Mouse (Mus musculus): Measurements from ENCODE around the gene Grid1. TPM values are rescaled to one million over a fixed set of nuclear protein-coding genes. Genes with fewer than 3 reads are reported as not detected.

Gene Grid1
- total and polyA plus RNA-seq, 2 experiments, result 0.46 to 0.55 TPM

- Histone ChIP-seq H3K27me3 (ENCODE audit: control insufficient read depth, insufficient read depth, low read length) (no peaks in the 10 kb centered on the region), H3K79me2 (ENCODE audit: control insufficient read depth, insufficient read depth, low read length) (no peaks in the 10 kb centered on the region), H3K36me3 (ENCODE audit: control insufficient read depth, insufficient read depth, low read length) (no peaks in the 10 kb centered on the region), H3K9ac (ENCODE audit: low read depth, low read length) (no peak overlapping the region), H3K4me1 (ENCODE audit: control insufficient read depth, insufficient read depth, low read length) (no peaks in the 10 kb centered on the region), H3K27ac (replicated peaks; ENCODE audit: insufficient read depth, low read depth, low read length) (no peak overlapping the region), H3K4me3 (ENCODE audit: insufficient read depth, low read depth, low read length) (no peak overlapping the region)
- TF ChIP-seq POLR2A (IDR thresholded peaks at IDR 0.05; ENCODE audit: extremely low read depth, insufficient read depth, low read length) (no peak), CTCF (IDR thresholded peaks at IDR 0.05; ENCODE audit: low read depth, low read length) (no peak)
- DNase-seq (ENCODE audit: extremely low read depth, low read depth, low spot score), result no peak
- 58% methylated on average over 3 of the region's 3 CpGs for WGBS
Measured at GRCm38 (mm10) chr14:35008674-35009073, 188.8 kb downstream of the Grid1 start.

- DNase-seq (ENCODE audit: extremely low read depth, low read depth, low spot score), result no peak
- no peaks in the 10 kb centered on the region for H3K36me3 ChIP-seq (ENCODE audit: control insufficient read depth, insufficient read depth, low read length)
- H3K79me2 ChIP-seq (ENCODE audit: control insufficient read depth, insufficient read depth, low read length), result no peaks in the 10 kb centered on the region
- TF ChIP-seq CTCF (IDR thresholded peaks at IDR 0.05; ENCODE audit: low read depth, low read length), result no peak
- TF ChIP-seq POLR2A (IDR thresholded peaks at IDR 0.05; ENCODE audit: extremely low read depth, insufficient read depth, low read length), result no peak
- H3K4me3 ChIP-seq (ENCODE audit: insufficient read depth, low read depth, low read length), result no peak overlapping the region
- no peaks in the 10 kb centered on the region for H3K4me1 ChIP-seq (ENCODE audit: control insufficient read depth, insufficient read depth, low read length)
- H3K9ac ChIP-seq (ENCODE audit: low read depth, low read length), result no peak overlapping the region
- H3K27me3 ChIP-seq (ENCODE audit: control insufficient read depth, insufficient read depth, low read length), result no peaks in the 10 kb centered on the region
- no peak overlapping the region for H3K27ac ChIP-seq (replicated peaks; ENCODE audit: insufficient read depth, low read depth, low read length)
- 25% methylated on average over 9 of the region's 9 CpGs for WGBS
Measured at GRCm38 (mm10) chr14:35009074-35009473, 189.2 kb downstream of the Grid1 start.

DNA sequence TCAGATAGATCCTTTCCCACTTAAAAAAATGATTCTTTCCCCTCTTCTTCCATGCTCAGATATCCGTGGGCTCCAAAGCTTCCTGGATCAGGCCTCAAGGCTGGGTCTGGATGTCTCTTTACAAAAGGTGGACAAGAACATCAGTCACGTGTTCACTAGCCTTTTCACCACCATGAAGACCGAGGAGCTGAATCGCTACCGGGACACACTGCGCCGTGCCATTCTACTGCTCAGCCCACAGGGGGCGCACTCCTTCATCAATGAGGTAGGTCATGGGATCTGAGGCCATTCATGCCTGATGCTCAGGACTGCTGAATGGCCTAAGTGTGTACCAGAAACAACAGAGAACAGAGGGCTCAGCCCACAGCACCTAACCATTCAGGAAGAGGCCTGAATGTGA, 206.8 kb downstream of the Grid1 start:
- no peaks in the 10 kb centered on the region for H3K4me1 ChIP-seq (ENCODE audit: control insufficient read depth, insufficient read depth, low read length)
- H3K27me3 ChIP-seq (ENCODE audit: control insufficient read depth, insufficient read depth, low read length), result no peaks in the 10 kb centered on the region
- WGBS, result 89% methylated on average over 8 of the region's 8 CpGs
- H3K79me2 ChIP-seq (ENCODE audit: control insufficient read depth, insufficient read depth, low read length), result no peaks in the 10 kb centered on the region
- no peak overlapping the region for H3K9ac ChIP-seq (ENCODE audit: low read depth, low read length)
- TF ChIP-seq CTCF (IDR thresholded peaks at IDR 0.05; ENCODE audit: low read depth, low read length), result peak; percentile 26; the same call in 1 of the 2 replicates
- TF ChIP-seq POLR2A (IDR thresholded peaks at IDR 0.05; ENCODE audit: extremely low read depth, insufficient read depth, low read length), result no peak
- no peaks in the 10 kb centered on the region for H3K36me3 ChIP-seq (ENCODE audit: control insufficient read depth, insufficient read depth, low read length)
- H3K27ac ChIP-seq (replicated peaks; ENCODE audit: insufficient read depth, low read depth, low read length), result no peak overlapping the region
- DNase-seq (ENCODE audit: extremely low read depth, low read depth, low spot score), result no peak
- no peak overlapping the region for H3K4me3 ChIP-seq (ENCODE audit: insufficient read depth, low read depth, low read length)

- no peaks in the 10 kb centered on the region for H3K4me1 ChIP-seq (ENCODE audit: control insufficient read depth, insufficient read depth, low read length)
- TF ChIP-seq POLR2A (IDR thresholded peaks at IDR 0.05; ENCODE audit: extremely low read depth, insufficient read depth, low read length) (no peak), CTCF (IDR thresholded peaks at IDR 0.05; ENCODE audit: low read depth, low read length) (no peak)
- H3K36me3 ChIP-seq (ENCODE audit: control insufficient read depth, insufficient read depth, low read length), result no peaks in the 10 kb centered on the region
- no peak overlapping the region for H3K4me3 ChIP-seq (ENCODE audit: insufficient read depth, low read depth, low read length)
- 53% methylated on average over 11 of the region's 11 CpGs for WGBS
- no peak overlapping the region for H3K9ac ChIP-seq (ENCODE audit: low read depth, low read length)
- DNase-seq (ENCODE audit: extremely low read depth, low read depth, low spot score), result no peak
- H3K79me2 ChIP-seq (ENCODE audit: control insufficient read depth, insufficient read depth, low read length), result no peaks in the 10 kb centered on the region
- no peaks in the 10 kb centered on the region for H3K27me3 ChIP-seq (ENCODE audit: control insufficient read depth, insufficient read depth, low read length)
- no peak overlapping the region for H3K27ac ChIP-seq (replicated peaks; ENCODE audit: insufficient read depth, low read depth, low read length)
Measured at GRCm38 (mm10) chr14:35027501-35028140, 207.7 kb downstream of the Grid1 start.

GRCm38 (mm10) chr14:35029626-35030025, 209.7 kb downstream of the Grid1 start:
- Histone ChIP-seq H3K36me3 (ENCODE audit: control insufficient read depth, insufficient read depth, low read length) (no peaks in the 10 kb centered on the region), H3K27ac (replicated peaks; ENCODE audit: insufficient read depth, low read depth, low read length) (no peak overlapping the region), H3K27me3 (ENCODE audit: control insufficient read depth, insufficient read depth, low read length) (no peaks in the 10 kb centered on the region), H3K79me2 (ENCODE audit: control insufficient read depth, insufficient read depth, low read length) (no peaks in the 10 kb centered on the region), H3K4me1 (ENCODE audit: control insufficient read depth, insufficient read depth, low read length) (no peaks in the 10 kb centered on the region), H3K9ac (ENCODE audit: low read depth, low read length) (no peak overlapping the region), H3K4me3 (ENCODE audit: insufficient read depth, low read depth, low read length) (no peak overlapping the region)
- DNase-seq (ENCODE audit: extremely low read depth, low read depth, low spot score), result no peak
- TF ChIP-seq POLR2A (IDR thresholded peaks at IDR 0.05; ENCODE audit: extremely low read depth, insufficient read depth, low read length), result no peak
- TF ChIP-seq CTCF (IDR thresholded peaks at IDR 0.05; ENCODE audit: low read depth, low read length), result no peak
- 96% methylated on average over 2 of the region's 2 CpGs for WGBS

DNA sequence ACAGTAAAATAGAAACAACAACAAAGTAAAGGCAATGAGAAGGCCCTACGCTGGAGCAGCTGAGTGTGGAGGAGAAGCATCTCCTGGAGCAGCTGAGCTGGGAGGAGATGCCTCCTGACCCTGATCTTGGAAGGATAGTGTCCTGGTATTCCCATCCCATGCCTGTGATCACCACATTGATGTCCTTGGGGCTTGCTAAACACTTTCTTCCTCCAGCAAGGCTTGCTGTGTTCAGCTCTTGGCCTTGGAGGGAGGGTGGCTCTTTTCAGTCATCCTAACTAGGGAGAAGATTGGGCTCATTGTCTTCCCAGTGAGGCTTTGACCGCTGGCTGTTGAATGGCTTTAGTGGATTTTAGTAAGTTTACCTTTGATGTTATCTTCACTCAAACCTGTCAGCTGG, 210.4 kb downstream of the Grid1 start:
- Histone ChIP-seq H3K27me3 (ENCODE audit: control insufficient read depth, insufficient read depth, low read length) (no peaks in the 10 kb centered on the region), H3K79me2 (ENCODE audit: control insufficient read depth, insufficient read depth, low read length) (no peaks in the 10 kb centered on the region), H3K27ac (replicated peaks; ENCODE audit: insufficient read depth, low read depth, low read length) (no peak overlapping the region), H3K9ac (ENCODE audit: low read depth, low read length) (no peak overlapping the region), H3K36me3 (ENCODE audit: control insufficient read depth, insufficient read depth, low read length) (no peaks in the 10 kb centered on the region), H3K4me3 (ENCODE audit: insufficient read depth, low read depth, low read length) (no peak overlapping the region), H3K4me1 (ENCODE audit: control insufficient read depth, insufficient read depth, low read length) (no peaks in the 10 kb centered on the region)
- TF ChIP-seq POLR2A (IDR thresholded peaks at IDR 0.05; ENCODE audit: extremely low read depth, insufficient read depth, low read length) (no peak), CTCF (IDR thresholded peaks at IDR 0.05; ENCODE audit: low read depth, low read length) (no peak)
- 66% methylated on average over 2 of the region's 2 CpGs for whole genome bisulfite sequencing
- no peak for DNase-seq (ENCODE audit: extremely low read depth, low read depth, low spot score)
